Mouse (Mus musculus) frontal cortex, postnatal 14 days (tissue): ENCODE data around the gene Slc34a2.

Experiments used
- DNase-seq, 2 experiments: peaks; one replicate each; pipeline ENCODE4 v3.0.0; 2022; ENCODE audit warnings: low spot score in 2 of 2

Slc34a2 gene

DNA sequence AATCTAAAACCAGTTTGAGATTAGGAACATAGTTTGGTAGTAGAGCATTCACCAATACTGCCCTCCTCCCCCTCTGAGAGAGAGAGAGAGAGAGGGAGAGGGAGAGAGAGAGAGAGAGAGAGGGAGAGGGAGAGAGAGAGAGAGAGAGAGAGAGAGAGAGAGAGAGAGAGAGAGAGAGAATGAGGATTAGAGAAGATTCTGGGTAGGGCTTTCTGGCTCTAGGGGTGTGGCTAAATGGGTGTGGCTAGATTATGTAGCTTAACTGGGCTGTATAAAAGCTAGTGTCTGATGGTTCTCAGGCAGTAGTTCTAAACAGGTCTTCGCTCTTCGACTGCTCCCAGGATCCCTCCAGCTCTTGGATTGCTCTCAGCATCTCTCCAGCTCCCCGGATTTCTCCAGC lies at the start of gene Slc34a2:
Gene Slc34a2 (plus strand): TSS at position 301 of the 400 bp plus-strand sequence.
- no peak for DNase-seq

DNA sequence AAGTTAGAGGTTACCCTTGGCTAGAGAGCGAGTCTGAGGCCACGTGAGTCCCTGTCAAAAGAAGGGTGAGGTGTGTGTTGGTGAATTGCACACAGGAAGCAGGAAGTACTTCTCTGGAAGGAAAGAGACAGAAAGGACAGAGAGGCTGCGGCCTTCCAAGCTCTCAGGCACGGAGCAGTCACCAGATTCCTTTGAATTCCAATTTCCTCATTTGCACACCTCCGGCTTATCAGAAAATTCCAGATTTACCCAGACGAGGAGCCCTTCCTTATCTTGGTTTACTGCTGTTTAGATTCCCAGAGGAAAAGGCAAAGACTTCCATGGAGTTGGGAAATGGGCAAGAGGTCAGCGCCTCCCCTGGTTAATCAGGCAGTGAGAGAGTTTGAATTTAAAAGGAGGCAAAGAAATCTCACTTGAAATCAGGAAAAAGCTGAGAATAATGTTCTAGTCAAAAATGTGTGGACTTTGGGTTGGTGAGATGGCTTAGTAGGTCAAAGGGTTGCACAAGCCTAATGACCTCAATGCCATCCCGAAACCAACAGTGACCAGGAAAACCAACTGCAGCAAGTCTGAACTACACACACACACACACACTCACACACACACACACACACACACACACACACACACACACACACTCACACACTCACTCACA lies 47.1 kb upstream of the Slc34a2 start:
- no peak for DNase-seq

DNA sequence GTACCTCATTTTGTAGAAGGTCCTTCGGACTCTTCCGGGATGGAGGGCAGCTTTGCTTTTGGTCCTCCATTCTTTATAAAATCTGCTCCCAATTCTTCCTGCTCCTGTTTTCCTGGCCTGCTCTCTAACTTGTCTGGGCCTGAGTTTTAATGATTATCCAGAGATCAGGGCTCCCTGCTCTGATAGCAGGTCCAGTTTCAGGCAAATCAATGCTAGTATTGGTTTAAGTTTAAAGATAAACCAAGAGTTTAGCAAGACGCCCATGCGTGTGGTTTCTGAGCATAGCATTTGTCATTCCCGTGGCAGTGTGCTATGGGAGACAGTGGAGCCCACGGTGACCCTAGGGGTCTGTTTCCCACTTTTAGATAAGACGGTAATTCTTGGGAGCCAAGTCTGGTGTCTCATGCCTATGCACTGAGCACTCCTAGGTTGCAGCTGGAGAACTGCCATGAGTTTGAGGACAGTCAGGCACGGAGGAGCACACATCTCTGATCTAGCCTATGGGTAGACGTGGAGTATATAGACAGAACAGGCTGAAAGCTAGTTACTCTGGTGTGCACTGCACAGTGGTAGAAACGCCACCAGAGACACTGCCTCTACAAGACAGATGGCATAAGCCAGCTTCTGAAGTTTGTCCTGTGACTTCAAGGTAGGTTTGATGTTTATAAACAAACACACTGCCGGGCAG lies 45.5 kb upstream of the Slc34a2 start:
- no peak for DNase-seq

DNA sequence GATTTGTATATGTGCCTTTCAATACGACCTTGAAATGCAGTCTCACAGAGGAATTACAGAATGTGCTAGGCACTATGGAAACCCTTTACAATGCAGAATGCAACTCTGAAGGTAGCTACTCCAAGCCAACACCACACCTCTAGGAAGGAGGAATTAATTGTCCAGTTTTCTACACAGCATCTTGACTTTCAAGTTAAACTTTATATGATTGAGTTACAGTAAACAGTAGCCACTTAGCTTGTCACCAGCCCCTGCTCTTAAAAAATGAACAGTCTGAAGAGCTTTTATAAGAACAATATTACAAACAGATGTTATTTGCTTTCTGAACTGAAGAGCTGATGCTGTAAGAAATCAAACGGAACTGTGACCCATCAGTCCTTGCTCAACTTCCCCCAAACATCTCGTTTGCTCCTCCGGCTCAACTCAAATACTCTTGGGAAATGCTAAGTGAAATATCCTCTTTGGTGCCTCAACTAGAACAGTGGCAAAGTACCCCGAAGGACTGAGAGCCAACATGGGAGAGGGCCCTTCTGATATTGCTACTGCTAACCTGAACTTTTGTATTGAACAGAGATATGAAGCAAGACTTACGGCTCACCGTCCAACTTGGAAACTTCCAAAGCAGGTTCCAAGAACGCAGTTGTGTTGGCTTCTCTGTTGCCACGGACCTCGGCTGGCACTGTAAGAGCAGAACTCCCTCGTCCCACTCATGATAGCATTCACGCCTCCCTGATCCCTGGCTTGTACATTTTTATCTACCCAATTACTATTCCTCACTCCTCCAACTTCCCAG lies 44.2 kb upstream of the Slc34a2 start:
- DNase-seq, result no peak

DNA sequence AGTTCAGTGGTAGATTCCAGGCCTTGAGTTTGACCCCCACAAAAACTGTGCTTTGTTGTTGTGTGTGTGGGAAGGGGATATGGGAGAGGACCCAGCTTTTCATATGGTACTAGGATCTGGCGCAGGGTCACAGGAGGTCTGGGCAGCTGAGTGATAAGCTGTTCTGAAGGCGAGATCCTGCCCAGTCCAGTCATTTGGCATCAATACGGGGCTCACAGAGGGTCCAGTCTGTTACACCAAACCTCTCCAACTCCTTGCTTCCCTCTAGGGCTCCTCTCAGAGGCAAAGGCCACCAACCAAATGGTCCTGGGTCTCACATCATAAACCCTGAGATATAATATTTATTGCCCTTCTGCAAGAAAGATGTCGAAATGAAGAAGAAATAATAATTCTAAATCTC lies 42.4 kb upstream of the Slc34a2 start:
- no peak for DNase-seq

DNA sequence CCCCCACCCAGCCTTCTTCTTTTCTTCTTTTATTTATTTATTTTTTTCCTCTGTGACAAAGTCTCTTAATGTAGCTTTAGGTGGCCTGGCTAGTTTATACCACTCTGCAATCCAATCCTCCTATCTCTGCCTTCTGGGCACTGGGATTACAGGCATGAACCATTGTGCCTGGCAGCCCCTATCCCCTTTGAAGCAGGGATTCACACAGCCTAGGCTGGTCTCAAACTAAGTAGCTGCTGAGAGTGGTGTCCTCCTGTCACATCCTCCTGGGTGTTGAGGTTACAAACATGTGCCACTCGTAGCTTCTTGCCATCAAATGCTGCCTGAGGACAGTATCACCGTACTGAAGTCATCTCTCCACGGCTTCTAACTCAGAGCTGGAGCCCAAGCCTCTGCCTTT lies 41.7 kb upstream of the Slc34a2 start:
- no peak for DNase-seq

DNA sequence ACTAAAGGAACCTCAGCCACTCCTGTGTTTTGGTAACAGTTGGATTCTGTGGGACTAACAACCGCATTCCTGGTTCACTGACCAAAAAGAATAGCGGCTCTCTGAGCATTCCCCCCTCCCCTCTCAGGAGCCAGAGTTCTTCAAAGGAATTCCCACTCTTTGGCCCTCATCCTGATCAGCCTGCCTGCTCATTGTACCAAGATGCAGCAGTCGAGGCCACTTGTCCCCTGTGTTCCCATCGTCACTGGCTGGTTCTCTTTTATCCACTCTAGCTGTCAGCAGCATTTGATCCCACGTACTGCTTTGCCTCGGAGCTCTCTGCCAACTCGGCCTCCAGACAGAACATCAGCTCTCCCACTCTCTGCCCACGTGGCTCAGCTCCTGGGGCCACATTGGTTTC lies 41.3 kb upstream of the Slc34a2 start:
- DNase-seq, result no peak

DNA sequence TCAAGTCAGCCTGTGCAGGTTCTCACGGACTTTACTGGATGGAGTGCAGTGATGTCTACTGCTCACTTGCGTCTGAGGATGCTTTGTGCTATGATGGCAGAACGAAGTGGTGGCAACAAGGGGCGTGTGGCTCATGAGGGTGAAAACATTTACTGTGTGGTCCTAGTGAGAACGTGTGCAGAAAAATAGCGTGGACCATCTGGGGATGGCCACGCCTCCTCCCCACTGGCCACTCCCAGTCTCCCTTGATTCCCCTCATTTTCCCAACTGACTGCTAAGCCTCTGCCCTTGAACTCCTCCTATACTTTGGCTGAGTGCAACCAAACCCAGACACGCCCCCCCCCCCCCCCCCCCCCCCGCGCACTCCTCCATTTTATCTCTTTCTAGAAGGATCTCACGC lies 40.8 kb upstream of the Slc34a2 start:
- no peak for DNase-seq

DNA sequence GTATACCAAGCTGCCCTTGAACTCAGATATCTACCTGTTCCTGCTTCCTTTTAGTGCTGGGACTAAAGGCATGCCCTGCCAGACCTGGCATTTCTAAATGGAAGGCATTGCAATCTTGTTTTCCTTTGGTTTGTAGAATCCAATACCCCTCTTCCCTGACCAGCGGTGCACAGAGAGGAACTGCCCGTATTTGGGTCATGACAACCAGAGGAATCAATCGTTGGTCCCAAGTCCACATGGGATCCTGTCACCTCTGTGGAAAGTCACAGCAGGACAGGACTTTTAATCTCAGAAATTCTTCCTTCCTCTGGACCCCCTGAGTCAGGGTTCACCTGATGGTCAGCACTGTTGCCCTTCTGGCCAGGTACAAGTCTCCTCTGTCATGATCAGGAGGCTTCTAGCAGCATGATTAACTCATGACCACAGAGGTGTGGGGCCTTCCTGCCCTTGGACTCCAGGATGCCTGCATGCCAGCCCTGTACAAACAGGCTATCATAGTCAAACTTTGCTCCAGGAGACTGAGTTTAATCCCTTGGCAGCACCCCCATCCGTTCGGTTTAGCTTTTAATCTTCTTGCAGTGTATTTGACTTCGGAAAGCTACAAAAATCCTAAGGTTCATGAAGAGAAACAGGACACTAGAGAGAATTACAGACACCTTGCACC lies 39.7 kb upstream of the Slc34a2 start:
- no peak for DNase-seq

DNA sequence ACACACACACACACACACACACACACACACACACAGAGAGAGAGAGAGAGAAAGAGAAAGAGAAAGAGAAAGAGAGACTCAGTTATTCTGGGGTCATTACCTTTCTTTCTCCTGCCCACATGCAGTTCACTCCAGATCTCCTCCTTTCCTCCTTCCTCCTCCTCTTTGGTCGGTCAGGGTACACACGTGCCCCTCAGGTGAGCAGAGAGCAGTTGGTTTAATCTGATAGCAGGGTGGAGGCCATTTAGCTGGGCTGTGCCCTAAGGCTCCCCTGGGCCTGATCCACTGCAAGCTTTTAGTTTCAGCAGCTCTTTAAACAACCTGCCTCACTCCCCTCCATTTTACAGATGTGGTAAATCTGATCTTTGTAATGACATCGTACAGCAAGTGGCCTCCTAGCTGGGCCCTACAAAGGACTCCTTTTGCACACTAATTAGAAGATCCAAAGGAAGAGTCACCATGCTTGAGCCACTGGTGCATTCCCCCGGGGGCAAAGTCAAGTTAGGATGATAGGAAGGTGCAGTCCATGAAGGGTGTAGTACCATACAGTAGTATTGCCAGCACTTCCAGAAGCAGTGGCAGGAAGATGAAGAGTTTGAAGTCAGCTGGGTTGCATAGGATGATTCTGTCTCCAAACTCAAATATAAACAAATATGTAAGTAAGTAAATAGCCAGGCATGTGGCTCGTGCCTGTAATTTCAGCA lies 37.6 kb upstream of the Slc34a2 start:
- no peak for DNase-seq

DNA sequence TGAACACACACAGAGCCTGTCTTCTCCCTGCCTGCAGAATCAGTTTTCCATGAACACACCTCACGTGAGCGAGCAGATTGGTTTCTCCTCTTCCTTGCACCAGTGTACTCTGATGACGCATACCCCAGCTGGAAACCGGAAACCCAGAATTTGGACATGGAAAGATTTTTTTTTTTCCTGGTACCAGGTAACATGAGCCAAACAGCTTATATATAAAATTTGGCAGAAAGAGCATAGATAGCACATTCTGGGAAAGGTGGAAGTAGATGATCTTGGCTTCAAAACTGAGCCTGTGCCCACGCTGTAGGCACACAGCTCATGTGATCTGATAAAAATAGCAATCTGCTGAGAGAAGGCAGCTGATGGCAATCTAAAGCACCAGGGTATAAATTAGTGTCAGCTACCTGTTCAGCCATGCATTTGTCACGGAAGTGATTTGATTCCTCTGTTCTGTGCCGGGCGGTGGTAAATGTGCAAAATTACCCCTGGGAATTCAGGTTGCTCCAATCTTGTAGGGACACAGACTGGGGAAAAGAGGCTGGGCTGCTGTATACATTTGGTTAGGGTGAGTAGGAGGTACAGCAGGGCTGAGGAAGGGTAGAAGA lies 35.2 kb upstream of the Slc34a2 start:
- DNase-seq, result peak; percentile 18 to 36

DNA sequence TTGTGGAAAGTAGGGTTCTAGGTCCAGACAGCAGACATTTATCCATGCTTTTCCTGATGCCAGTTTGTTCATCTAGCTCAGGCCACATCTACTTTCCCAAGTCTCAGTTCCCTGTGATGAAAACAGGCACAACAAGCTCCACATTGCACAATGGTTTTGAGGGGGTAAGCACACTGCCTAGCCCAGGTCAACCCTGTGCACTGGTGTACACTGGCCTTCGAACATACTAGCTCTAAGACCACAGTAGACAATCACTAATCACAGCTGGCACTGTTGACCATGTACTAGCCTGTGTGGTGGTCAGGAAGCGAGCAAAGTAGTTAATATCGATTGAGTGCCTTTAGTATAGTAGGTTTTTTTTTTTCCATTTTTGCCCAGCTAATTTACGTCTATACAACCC lies 34.4 kb upstream of the Slc34a2 start:
- no peak for DNase-seq

DNA sequence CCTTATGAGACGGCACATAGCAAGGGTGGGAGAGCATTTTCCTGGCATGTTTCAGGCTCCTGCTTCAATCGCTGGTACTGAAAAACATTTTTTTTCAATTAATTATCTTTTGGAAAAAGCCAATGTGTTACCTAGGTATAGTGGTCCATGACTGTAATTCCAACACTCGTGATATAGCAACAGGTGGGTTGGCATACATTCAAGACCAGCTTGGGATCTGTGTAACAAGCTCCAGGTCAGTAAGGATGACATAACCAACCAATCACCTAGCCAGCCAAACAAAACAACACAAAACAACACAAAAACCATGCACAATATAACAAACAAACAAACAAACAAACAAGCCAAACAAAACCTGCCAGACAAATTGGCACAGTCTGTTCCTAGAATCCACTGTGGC lies 33.9 kb upstream of the Slc34a2 start:
- DNase-seq, result no peak

DNA sequence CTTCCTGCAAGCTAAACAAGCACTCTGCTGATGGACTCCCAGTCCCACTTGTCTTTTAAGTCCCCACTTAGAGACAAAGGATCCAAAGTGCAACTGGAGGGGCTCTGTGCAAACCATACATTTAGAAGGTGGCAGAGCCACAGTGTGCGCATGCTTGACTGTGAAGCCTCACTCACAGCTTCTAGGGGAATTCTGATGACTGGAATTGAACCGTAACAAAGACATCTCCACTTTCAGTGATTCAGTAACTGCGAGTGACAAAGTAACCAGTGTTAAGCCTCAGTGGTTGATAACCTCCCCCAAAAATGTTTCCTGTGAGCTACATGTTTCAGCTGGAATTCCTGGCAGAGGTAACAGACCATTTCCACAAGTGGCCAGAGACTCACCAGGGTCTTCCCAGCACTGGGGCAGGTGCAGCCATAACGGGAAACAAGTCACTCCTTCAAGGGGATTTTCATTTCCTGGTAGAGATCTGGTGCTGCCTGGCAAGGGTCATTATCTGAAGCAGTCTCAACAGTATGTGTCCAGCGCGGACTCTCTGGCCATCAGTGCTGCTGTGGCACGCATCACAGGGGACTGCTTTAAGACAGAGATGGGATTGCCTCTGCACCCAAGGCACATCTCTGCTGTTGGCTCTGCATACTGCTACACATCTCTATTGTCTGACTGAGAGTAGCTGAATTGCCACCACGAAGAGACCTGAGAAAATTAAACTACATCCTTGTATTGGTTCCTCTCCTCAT lies 28.7 kb upstream of the Slc34a2 start:
- DNase-seq, result no peak

DNA sequence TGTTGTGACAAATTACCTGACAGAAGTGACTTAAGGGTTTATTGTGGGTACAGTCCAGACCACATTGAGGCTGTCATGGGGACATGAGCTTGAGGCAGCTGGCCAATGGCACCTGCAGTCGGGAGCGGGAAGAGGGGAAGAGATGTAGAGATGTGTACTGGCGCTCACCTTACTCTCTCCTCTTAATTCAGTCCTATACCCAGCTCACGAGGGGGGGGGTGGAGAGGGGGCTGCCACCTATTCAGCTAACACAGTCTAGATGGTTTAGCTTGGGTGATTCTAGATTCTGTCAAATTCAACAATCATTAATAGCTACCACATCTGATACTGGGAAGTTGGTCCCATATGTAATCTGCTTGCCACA lies 28.1 kb upstream of the Slc34a2 start:
- DNase-seq, result no peak

DNA sequence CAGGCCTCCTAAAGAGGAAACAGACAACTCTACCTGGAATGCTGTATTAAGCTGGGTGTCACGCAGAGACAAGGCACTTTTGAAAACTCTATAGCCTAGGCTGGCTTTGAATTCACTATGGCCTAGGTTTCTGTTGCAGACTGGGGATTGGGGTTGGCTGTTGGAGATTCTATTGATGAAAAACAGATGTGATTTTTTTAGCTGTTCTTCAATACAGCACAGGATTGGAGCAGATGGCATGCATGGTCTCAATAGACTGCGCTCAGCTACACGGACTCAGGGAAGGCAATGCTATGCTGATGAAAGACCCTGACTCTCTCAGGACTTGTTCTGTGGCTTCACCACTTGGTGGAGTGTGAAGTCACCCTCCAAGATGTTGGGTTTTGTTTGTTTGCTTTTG lies 26.6 kb upstream of the Slc34a2 start:
- no peak for DNase-seq

DNA sequence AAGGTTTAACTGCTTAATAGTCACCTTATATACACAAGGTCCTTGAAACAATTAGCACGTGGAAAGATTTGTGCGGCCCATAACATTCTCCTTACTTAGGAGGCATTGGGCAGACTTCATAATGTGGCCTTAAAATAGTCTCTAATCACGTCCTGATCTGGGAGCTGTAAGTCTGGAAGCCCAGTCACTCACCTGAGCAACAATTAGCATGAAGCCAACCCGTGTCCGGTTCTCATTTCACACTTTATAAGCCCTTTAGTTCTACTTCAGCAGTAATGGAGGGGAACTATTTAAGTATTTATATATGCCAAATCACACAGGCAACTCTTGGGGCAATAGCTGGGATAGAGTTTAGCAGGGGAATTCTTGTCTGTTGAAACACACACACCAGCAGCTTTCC lies 21.3 kb upstream of the Slc34a2 start:
- no peak for DNase-seq

DNA sequence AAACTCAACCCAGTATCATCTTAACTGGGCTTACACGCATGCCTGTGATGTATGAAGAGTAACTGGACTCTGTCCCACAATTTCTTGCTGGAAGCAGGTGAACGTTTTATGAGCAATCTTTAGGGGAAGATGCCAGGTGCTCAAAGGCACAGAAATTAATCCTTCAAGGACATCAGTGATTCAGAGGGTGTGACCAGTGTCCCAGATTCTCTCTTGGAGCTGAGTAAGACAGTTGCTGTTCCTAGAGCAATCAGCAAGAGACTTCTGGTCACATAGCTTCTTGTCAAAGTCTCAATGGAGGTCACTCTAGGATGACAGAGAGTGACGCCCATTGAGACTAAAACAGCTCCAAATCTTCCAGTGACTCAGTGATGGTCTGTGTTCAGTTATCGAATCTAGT lies 19.6 kb upstream of the Slc34a2 start:
- no peak for DNase-seq

DNA sequence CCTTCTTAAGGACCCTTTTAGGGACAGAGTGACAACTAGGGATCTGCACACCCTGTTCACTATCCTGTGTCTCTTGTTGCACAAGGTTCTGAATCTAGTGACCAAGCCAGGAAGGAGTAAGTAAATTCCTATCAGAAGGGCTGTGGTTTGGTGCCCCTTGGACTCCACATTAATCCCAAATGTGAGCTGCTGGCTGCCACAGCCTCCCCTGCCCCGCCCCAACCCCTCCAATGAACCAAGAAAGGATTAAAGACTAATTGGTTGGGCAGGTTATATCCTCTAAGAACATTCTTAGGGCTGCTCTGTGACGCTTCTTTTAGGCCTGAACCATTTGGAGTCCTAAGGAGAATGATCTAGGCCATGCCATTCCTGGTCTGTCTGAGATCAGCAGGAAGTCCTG lies 14.4 kb upstream of the Slc34a2 start:
- DNase-seq, result no peak

DNA sequence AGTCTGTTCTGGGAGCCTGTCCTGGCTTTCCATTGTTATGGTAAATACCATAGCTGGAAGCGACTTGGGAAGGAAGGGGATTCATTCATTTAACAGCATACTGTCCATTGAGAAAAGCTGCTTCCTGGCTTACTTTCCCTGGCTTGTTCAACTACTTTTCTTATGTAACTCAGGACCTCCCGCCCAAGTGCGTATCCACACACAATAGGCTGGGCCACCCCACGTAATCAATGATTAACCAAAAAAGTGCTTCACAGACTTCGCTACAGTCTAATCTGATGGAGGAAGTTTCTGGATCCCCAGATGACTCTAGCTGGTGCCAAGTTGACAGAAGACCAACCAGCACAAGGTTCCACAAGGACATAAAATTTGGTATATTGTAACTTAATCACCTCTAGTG lies 14.0 kb upstream of the Slc34a2 start:
- no peak for DNase-seq
